Mouse (Mus musculus) brain, embryonic 18.5 days (tissue): ENCODE data around the gene Zdhhc18.

Experiments used
- DNase-seq: peaks from one replicate; pipeline ENCODE4 v3.0.0-alpha.2; 2012; ENCODE audit warnings: low read depth, low spot score

The Zdhhc18 gene

DNA sequence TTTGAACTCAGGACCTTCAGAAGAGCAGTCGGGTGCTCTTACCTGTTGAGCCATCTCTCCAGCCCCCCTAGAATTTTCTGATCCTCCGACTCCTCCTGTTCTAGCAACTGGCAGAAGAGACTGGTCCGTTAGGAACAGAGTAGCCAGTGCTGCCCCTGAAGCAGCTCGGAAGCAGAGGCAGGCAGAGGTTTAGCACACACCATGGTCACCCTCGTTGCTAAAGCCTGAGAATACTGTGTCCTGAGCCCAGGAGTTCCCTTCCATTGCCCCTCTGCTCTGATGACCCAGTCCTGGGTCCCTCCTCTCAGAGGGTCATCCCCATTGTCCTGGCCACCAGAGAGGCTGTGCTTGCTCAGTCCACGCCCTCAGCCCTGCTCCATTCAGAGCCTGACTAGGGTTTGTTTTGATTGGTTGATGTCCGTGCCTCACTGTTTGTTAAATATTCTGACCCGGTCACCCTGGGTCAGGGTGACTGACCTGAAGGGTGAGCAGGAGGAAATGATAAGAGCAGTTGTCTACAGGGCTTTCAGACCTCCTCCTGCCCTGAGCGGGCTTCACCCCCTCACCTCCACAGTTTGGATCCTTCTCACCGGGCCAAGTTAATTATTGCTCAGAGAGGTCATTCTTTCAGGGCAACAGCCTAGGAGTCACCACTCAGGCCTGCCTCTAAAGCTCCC lies 92.8 kb downstream of the Zdhhc18 start:
- DNase-seq = no peak
